Mouse (Mus musculus) liver, embryonic 11.5 days (tissue): ENCODE measurements at regions not wholly inside any gene's neighbourhood (a gene's known extent, or its start where the extent isn't known, plus 50 kb on each side); places are given as distances from the start of the nearest gene placed in this dataset.

Experiments
- ATAC-seq: fragments of 200-750 bp; cut with Nextera tagmentation; replicated peaks from 2 replicates; pipeline ENCODE4 v1.8.0; 2017; ENCODE audit warnings: moderate number of reproducible peaks, mild to moderate bottlenecking, moderate TSS enrichment, moderate library complexity; ENCODE audit not compliant: low FRiP score
- DNase-seq: peaks from one replicate; pipeline ENCODE4 v3.0.0-alpha.2; 2017; ENCODE audit warnings: low spot score
- H3K27ac ChIP-seq: fragments of 300-500 bp; sonication (generic); 2 replicates; pipeline ENCODE4 v1.5.1; 2014; ENCODE audit warnings: mild to moderate bottlenecking, low read depth, low read length, control low read depth
- H3K27me3 ChIP-seq: fragments of 300-500 bp; sonication (generic); replicated peaks from 2 replicates; pipeline ENCODE4 v1.6.1; 2014; ENCODE audit warnings: low read length, mixed read lengths; ENCODE audit not compliant: control insufficient read depth, insufficient read depth
- H3K36me3 ChIP-seq: fragments of 300-500 bp; sonication (generic); 2 replicates; pipeline ENCODE4 v1.6.1; 2014; ENCODE audit warnings: mild to moderate bottlenecking, low read length, moderate library complexity, mixed read lengths; ENCODE audit not compliant: control insufficient read depth, insufficient read depth
- H3K4me1 ChIP-seq: fragments of 300-500 bp; sonication (generic); replicated peaks from 2 replicates; pipeline ENCODE4 v1.6.1; 2014; ENCODE audit warnings: low read length, mixed read lengths; ENCODE audit not compliant: control insufficient read depth, insufficient read depth
- H3K4me2 ChIP-seq: fragments of 300-500 bp; sonication (generic); 2 replicates; pipeline ENCODE4 v1.6.1; 2014; ENCODE audit warnings: mild to moderate bottlenecking, control low read depth, moderate library complexity
- H3K4me3 ChIP-seq: fragments of 300-500 bp; sonication (generic); 2 replicates; pipeline ENCODE4 v1.5.1; 2014; ENCODE audit warnings: low read depth, low read length, control low read depth
- H3K9ac ChIP-seq: fragments of 300-500 bp; sonication (generic); 2 replicates; pipeline ENCODE4 v1.6.1; 2014; ENCODE audit warnings: low read depth, low read length, control low read depth
- H3K9me3 ChIP-seq: fragments of 300-500 bp; sonication (generic); 2 replicates; pipeline ENCODE4 v1.6.1; 2016; ENCODE audit warnings: low read length, inconsistent platforms, mixed read lengths; ENCODE audit not compliant: control insufficient read depth
- WGBS: fragments of 180-500 bp; shearing (Covaris S2); extraction: QIAGEN DNeasy Blood & Tissue Kit; methylation state at CpG from one replicate; pipeline ENCODE4 v1.1.7; 2014; 5-methylcytosine and 5-hydroxymethylcytosine counted together

GRCm38 (mm10) chr4:142722845-142723553, 483.8 kb upstream of the Kazn start:
- 61% methylated on average over 3 of the region's 3 CpGs for WGBS
- Histone ChIP-seq H3K9ac (no peak overlapping the region), H3K4me1 (no peaks in the 10 kb centered on the region), H3K27me3 (no peaks in the 10 kb centered on the region), H3K9me3 (no peaks in the 10 kb centered on the region), H3K4me3 (no peak overlapping the region), H3K36me3 (no peaks in the 10 kb centered on the region), H3K4me2 (no peak overlapping the region), H3K27ac (no peak overlapping the region)
- no peak for ATAC-seq
- DNase-seq = no peak

- Histone ChIP-seq H3K4me1 (no peaks in the 10 kb centered on the region), H3K27ac (no peak overlapping the region), H3K27me3 (no peaks in the 10 kb centered on the region), H3K4me2 (no peak overlapping the region), H3K4me3 (no peak overlapping the region), H3K36me3 (no peaks in the 10 kb centered on the region), H3K9ac (no peak overlapping the region), H3K9me3 (no peaks in the 10 kb centered on the region)
- ATAC-seq (no peak), DNase-seq (no peak)
- 73% methylated on average over 5 of the region's 5 CpGs for WGBS
Observed at GRCm38 (mm10) chr4:142701606-142702005, 462.4 kb upstream of the Kazn start.

- Histone ChIP-seq H3K9me3 (no peaks in the 10 kb centered on the region), H3K4me2 (no peak overlapping the region), H3K27me3 (no peaks in the 10 kb centered on the region), H3K4me1 (no peaks in the 10 kb centered on the region), H3K36me3 (no peaks in the 10 kb centered on the region), H3K27ac (no peak overlapping the region), H3K4me3 (no peak overlapping the region), H3K9ac (no peak overlapping the region)
- no peak for ATAC-seq
- WGBS = 75% methylated on average over 13 of the region's 13 CpGs
- DNase-seq = no peak
Observed at GRCm38 (mm10) chr4:142694926-142695325, 455.7 kb upstream of the Kazn start.

GRCm38 (mm10) chr4:142688241-142688640, 449.0 kb upstream of the Kazn start:
- Histone ChIP-seq H3K4me3 (no peak overlapping the region), H3K4me1 (no peaks in the 10 kb centered on the region), H3K9me3 (peaks cover 3% of the 10 kb centered on the region; the same call in 1 of the 2 replicates), H3K9ac (no peak overlapping the region), H3K27me3 (no peaks in the 10 kb centered on the region), H3K4me2 (no peak overlapping the region), H3K36me3 (no peaks in the 10 kb centered on the region), H3K27ac (no peak overlapping the region)
- ATAC-seq = no peak
- WGBS = 73% methylated on average over 6 of the region's 6 CpGs
- no peak for DNase-seq

- no peak for DNase-seq
- H3K9ac ChIP-seq = no peak overlapping the region
- no peak for ATAC-seq
- H3K36me3 ChIP-seq = no peaks in the 10 kb centered on the region
- no peaks in the 10 kb centered on the region for H3K9me3 ChIP-seq
- no peak overlapping the region for H3K4me2 ChIP-seq
- H3K27ac ChIP-seq = no peak overlapping the region
- H3K4me3 ChIP-seq = no peak overlapping the region
- H3K4me1 ChIP-seq = no peaks in the 10 kb centered on the region
- H3K27me3 ChIP-seq = no peaks in the 10 kb centered on the region
- WGBS = 91% methylated on average over 4 of the region's 4 CpGs
Observed at GRCm38 (mm10) chr4:142677426-142677825, 438.2 kb upstream of the Kazn start.

GRCm38 (mm10) chr4:142674641-142675465, 435.7 kb upstream of the Kazn start:
- Histone ChIP-seq H3K4me3 (no peak overlapping the region), H3K4me2 (no peak overlapping the region), H3K27me3 (no peaks in the 10 kb centered on the region), H3K9ac (no peak overlapping the region), H3K36me3 (no peaks in the 10 kb centered on the region), H3K9me3 (no peaks in the 10 kb centered on the region), H3K27ac (no peak overlapping the region), H3K4me1 (no peaks in the 10 kb centered on the region)
- ATAC-seq (no peak), DNase-seq (no peak)
- 82% methylated on average over 22 of the region's 22 CpGs for WGBS

- H3K36me3 ChIP-seq = no peaks in the 10 kb centered on the region
- H3K4me3 ChIP-seq = no peak overlapping the region
- no peaks in the 10 kb centered on the region for H3K4me1 ChIP-seq
- no peak for DNase-seq
- no peaks in the 10 kb centered on the region for H3K27me3 ChIP-seq
- no peak overlapping the region for H3K27ac ChIP-seq
- H3K9me3 ChIP-seq = no peaks in the 10 kb centered on the region
- H3K9ac ChIP-seq = no peak overlapping the region
- 71% methylated on average over 8 of the region's 8 CpGs for WGBS
- ATAC-seq = no peak
- no peak overlapping the region for H3K4me2 ChIP-seq
Observed at GRCm38 (mm10) chr4:142671872-142672458, 432.8 kb upstream of the Kazn start.

GRCm38 (mm10) chr4:142664781-142665180, 425.6 kb upstream of the Kazn start:
- H3K27ac ChIP-seq = no peak overlapping the region
- H3K4me3 ChIP-seq = no peak overlapping the region
- no peaks in the 10 kb centered on the region for H3K4me1 ChIP-seq
- H3K4me2 ChIP-seq = no peak overlapping the region
- WGBS = 57% methylated on average over 4 of the region's 4 CpGs
- ATAC-seq (no peak), DNase-seq (no peak)
- H3K9ac ChIP-seq = no peak overlapping the region
- no peaks in the 10 kb centered on the region for H3K27me3 ChIP-seq
- H3K9me3 ChIP-seq = no peaks in the 10 kb centered on the region
- H3K36me3 ChIP-seq = no peaks in the 10 kb centered on the region
